Mouse (Mus musculus) heart, postnatal 0 days (tissue): Measurements from ENCODE around the gene Dus4l. TPM values are rescaled to one million over a fixed set of nuclear protein-coding genes. Genes with fewer than 3 reads are reported as not detected.

ENCODE experiments used
- ATAC-seq: fragments of 200-750 bp; cut with Nextera tagmentation; 2 replicates; pipeline ENCODE4 v1.8.0; 2017; ENCODE audit warnings: low read depth, moderate number of reproducible peaks, moderate library complexity; ENCODE audit not compliant: insufficient read depth
- DNase-seq: peaks from one replicate; pipeline ENCODE4 v3.0.0-alpha.2; 2016; ENCODE audit warnings: low spot score
- H3K27ac ChIP-seq: fragments of 300-500 bp; sonication (generic); 2 replicates; pipeline ENCODE4 v1.5.1; 2014; ENCODE audit warnings: low read depth, mild to moderate bottlenecking
- H3K27me3 ChIP-seq: fragments of 300-500 bp; sonication (generic); 2 replicates; pipeline ENCODE4 v1.6.1; 2014; ENCODE audit warnings: low read length, mixed read lengths; ENCODE audit not compliant: control insufficient read depth, insufficient read depth
- H3K36me3 ChIP-seq: fragments of 300-500 bp; sonication (generic); replicated peaks from 2 replicates; pipeline ENCODE4 v1.6.1; 2014; ENCODE audit warnings: low read length, mixed read lengths; ENCODE audit not compliant: control insufficient read depth, insufficient read depth
- H3K4me1 ChIP-seq: fragments of 300-500 bp; sonication (generic); 2 replicates; pipeline ENCODE4 v1.6.1; 2014; ENCODE audit warnings: antibody characterized with exemption; ENCODE audit not compliant: control insufficient read depth, insufficient read depth
- H3K4me2 ChIP-seq: fragments of 300-500 bp; sonication (generic); 2 replicates; pipeline ENCODE4 v1.6.1; 2014; ENCODE audit warnings: low read depth, mild to moderate bottlenecking, low read length, moderate library complexity
- H3K4me3 ChIP-seq: fragments of 300-500 bp; sonication (generic); 2 replicates; pipeline ENCODE4 v1.5.1; 2014; ENCODE audit warnings: low read depth, low read length
- H3K9ac ChIP-seq: fragments of 300-500 bp; sonication (generic); replicated peaks from 2 replicates; pipeline ENCODE4 v1.6.1; 2014; ENCODE audit warnings: low read depth, low read length, mixed read lengths
- H3K9me3 ChIP-seq: fragments of 300-500 bp; sonication (generic); replicated peaks from 2 replicates; pipeline ENCODE4 v1.6.1; 2016; ENCODE audit warnings: low read length; ENCODE audit not compliant: control insufficient read depth
- CTCF ChIP-seq: IDR thresholded peaks from 2 replicates; pipeline ENCODE4 v1.5.1; 2016; ENCODE audit warnings: antibody characterized with exemption, control low read depth, low read depth
- EP300 ChIP-seq: IDR thresholded peaks from 2 replicates; pipeline ENCODE4 v1.6.1; 2016; ENCODE audit warnings: antibody characterized with exemption, low read depth
- WGBS: fragments of 180-500 bp; shearing (Covaris S2); extraction: QIAGEN DNeasy Blood & Tissue Kit; methylation state at CpG from one replicate; pipeline ENCODE4 v1.1.7; 2014; 5-methylcytosine and 5-hydroxymethylcytosine counted together
- polyA plus RNA-seq: library from polyadenylated mRNA; unstranded; fragments of >200 nt; fragmentation: Nextera tagmentation; extraction: Ambion mirVana; gene quantifications from 2 replicates; pipeline ENCODE4 v1.2.1, GENCODE M21; 2015
- total RNA-seq: library from RNA; depleted of rRNA; stranded (reverse); fragments of >200 nt; gene quantifications from 2 replicates; pipeline ENCODE4 v1.2.3, GENCODE M21; 2014; ENCODE audit warnings: low replicate concordance; rRNA removed

Gene Dus4l
- total and polyA plus RNA-seq, 2 experiments from 2014 or later = 3.2 to 7.7 TPM

DNA sequence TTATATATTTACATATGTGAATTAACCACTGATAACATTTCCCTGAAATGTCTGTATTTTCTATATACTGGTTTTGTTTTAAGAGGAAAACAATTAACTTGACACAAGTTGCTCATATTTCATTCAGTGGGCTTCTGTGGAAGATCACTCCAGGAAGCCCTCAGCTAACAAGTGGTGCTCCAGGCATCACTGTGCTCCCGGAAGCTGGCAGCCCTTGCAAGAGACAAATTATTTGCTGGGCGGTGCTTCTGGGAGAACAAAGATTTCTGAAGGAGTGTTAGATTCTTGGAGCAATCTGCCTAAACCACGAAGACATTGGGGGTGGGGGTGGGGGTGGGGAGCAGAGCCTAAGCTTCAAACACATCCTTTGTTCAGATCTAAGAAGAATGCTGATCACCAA, 62.6 kb downstream of the Dus4l start:
- no peak for DNase-seq
- H3K4me2 ChIP-seq = no peak overlapping the region
- H3K27ac ChIP-seq = no peak overlapping the region
- H3K9ac ChIP-seq = no peak overlapping the region
- no peak for ATAC-seq
- H3K27me3 ChIP-seq = no peaks in the 10 kb centered on the region
- H3K4me1 ChIP-seq = peaks cover 8% of the 10 kb centered on the region; the same call in 1 of the 2 replicates
- no peak for TF ChIP-seq CTCF
- TF ChIP-seq EP300 = no peak
- H3K36me3 ChIP-seq = peaks cover 4% of the 10 kb centered on the region; the same call in 1 of the 2 replicates
- no peak overlapping the region for H3K4me3 ChIP-seq
- 33% methylated on average over 3 of the region's 3 CpGs for WGBS
- H3K9me3 ChIP-seq = 0 out of 2 replicates have a peak, but pooled peaks cover 6% of the 10 kb centered on the region

Other genes starting within 250 kb of the Dus4l start
- 6.4 and 10.4 TPM in 2 replicates for gene Cbll1, start 155.2 kb downstream of the Dus4l start, total RNA-seq
- gene Cbll1, start 155.2 kb downstream of the Dus4l start, polyA plus RNA-seq = 5.1 and 5.4 TPM in 2 replicates
- gene Slc26a4, start 94.9 kb downstream of the Dus4l start, total RNA-seq = not detected in 2 replicates
- 0.12 and 0.16 TPM in 2 replicates for gene Slc26a4, start 94.9 kb downstream of the Dus4l start, polyA plus RNA-seq
- gene Bcap29, start 20.2 kb downstream of the Dus4l start, total RNA-seq = 10.4 and 68.3 TPM in 2 replicates
- gene Bcap29, start 20.2 kb downstream of the Dus4l start, polyA plus RNA-seq = 52.8 and 54.7 TPM in 2 replicates
- gene Cog5, start within 50 bp of the Dus4l start, total RNA-seq = 58.4 and 79.4 TPM in 2 replicates
- 19.7 and 22.4 TPM in 2 replicates for gene Cog5, start within 50 bp of the Dus4l start, polyA plus RNA-seq
- gene Gpr22, start 59.1 kb upstream of the Dus4l start, total RNA-seq = 15.8 and 16.0 TPM in 2 replicates
- 10.7 and 14.0 TPM in 2 replicates for gene Gpr22, start 59.1 kb upstream of the Dus4l start, polyA plus RNA-seq